ENCODE assay signal across 8 mouse cellular contexts in the genomic region with DNA sequence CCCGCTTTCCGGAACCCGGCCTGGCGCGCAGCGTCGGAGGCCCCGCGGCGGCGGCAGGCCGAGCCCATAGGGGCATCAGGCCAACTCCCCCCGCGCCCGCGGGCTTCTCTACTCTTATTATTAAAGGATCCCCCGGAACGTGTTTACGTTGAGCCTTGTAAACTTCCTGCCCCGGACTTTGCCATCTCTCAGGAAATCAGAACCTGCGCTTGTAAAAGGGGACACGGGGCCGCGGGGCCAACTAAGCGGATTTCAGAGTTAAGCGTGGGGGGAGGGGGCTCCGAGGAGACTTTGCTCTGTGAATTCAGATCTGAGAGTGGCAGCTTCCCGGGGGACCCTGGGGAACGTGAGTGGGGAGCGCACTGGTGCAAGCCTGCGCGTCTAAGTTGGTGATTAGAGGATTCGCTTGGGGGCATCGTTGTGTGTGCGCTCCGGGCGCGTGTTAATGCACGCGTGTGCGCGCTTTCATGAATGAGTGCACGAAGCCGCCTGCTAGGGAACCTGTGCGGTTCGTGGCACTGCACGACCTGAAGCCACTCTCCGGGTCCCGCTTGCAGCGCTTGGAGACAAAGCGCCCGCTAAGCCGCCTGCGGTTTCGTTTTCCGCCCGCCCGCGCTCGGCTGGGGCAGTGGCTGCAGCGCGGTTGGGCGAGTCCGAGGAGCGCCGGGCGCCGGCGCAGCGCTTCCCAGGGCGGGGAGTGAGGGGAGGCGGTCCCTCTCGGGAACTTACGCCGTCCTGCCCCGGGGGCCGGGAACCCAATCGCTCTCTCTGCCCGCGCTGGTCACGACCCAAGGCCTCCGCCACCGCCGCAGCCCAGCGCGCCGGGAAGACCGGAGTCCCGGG. TPM values are rescaled to one million over a fixed set of nuclear protein-coding genes. Genes with fewer than 3 reads are reported as not detected.
DNase-seq lines count a peak whose midpoint lies in the region; ATAC-seq and TF ChIP-seq lines count a peak whose summit lies in the region.

No protein-coding gene starts in this region.

- under 1% methylated on average over 88 of the region's 89 CpGs for WGBS in hindbrain, embryonic 15.5 days
- under 1% methylated on average over 89 of the region's 89 CpGs for WGBS in liver, embryonic 13.5 days (ENCODE audit: insufficient replicate concordance)
- WGBS in neural tube, embryonic 14.5 days: under 1% methylated on average over 89 of the region's 89 CpGs

- intact Hi-C loops in gastrocnemius, adult 2 months (cut with DNase I): no loop called here
- intact Hi-C loops in left cerebral cortex, postnatal 4 days (cut with DNase I): loop anchor here (5.0 kb wide), 1 partner anchor 191 kb away; no protein-coding TSS in a partner anchor

- H3K4me3 ChIP-seq in gastrocnemius, adult 2 months: peak overlapping the region; percentile 84
- H3K4me3 ChIP-seq in hindbrain, embryonic 15.5 days: peak overlapping the region; percentile 35
- H3K4me3 ChIP-seq in liver, embryonic 13.5 days (replicated peaks): peak overlapping the region; percentile 58
- H3K4me3 ChIP-seq in neural tube, embryonic 14.5 days (ENCODE audit: low read depth, low read length): peak overlapping the region; percentile 29

- H3K4me1 ChIP-seq in hindbrain, embryonic 15.5 days (replicated peaks): peaks cover 24% of the 10 kb centered on the region
- 0 out of 2 replicates have a peak, but pooled peaks cover 8% of the 10 kb centered on the region for H3K4me1 ChIP-seq in liver, embryonic 13.5 days (replicated peaks)
- H3K4me1 ChIP-seq in neural tube, embryonic 14.5 days (ENCODE audit: control insufficient read depth, insufficient read depth, low read length): 0 out of 2 replicates have a peak, but pooled peaks cover 11% of the 10 kb centered on the region

- DNase-seq in CD4-positive helper T cell, adult 2 months (ENCODE audit: low read depth, low spot score): peak; percentile 20
- peak; percentile 78 to 83 for DNase-seq in adrenal gland, postnatal 36 days
- peak; percentile 80 for DNase-seq in gastrocnemius, adult 2 months
- no peak for DNase-seq in liver, embryonic 13.5 days
- no peak for DNase-seq in left cerebral cortex, postnatal 4 days

- no peaks in the 10 kb centered on the region for H3K9me3 ChIP-seq in hindbrain, embryonic 15.5 days
- no peaks in the 10 kb centered on the region for H3K9me3 ChIP-seq in liver, embryonic 13.5 days (replicated peaks)
- no peaks in the 10 kb centered on the region for H3K9me3 ChIP-seq in neural tube, embryonic 14.5 days (ENCODE audit: control insufficient read depth, low read length)

- peak overlapping the region; percentile 61 for H3K4me2 ChIP-seq in hindbrain, embryonic 15.5 days
- peak overlapping the region; percentile 64 for H3K4me2 ChIP-seq in liver, embryonic 13.5 days
- H3K4me2 ChIP-seq in neural tube, embryonic 14.5 days (ENCODE audit: low read depth, low read length): peak overlapping the region; percentile 56

- H3K9ac ChIP-seq in hindbrain, embryonic 15.5 days: no peak overlapping the region
- peak overlapping the region; percentile 39 for H3K9ac ChIP-seq in liver, embryonic 13.5 days
- H3K9ac ChIP-seq in neural tube, embryonic 14.5 days (replicated peaks; ENCODE audit: low read depth, low read length): no peak overlapping the region

- peaks cover 92% of the 10 kb centered on the region for H3K27me3 ChIP-seq in hindbrain, embryonic 15.5 days
- peaks cover 100% of the 10 kb centered on the region for H3K27me3 ChIP-seq in liver, embryonic 13.5 days
- peaks cover 86% of the 10 kb centered on the region for H3K27me3 ChIP-seq in neural tube, embryonic 14.5 days (ENCODE audit: control insufficient read depth, insufficient read depth, low read length)

- H3K36me3 ChIP-seq in hindbrain, embryonic 15.5 days: no peaks in the 10 kb centered on the region
- no peaks in the 10 kb centered on the region for H3K36me3 ChIP-seq in liver, embryonic 13.5 days
- H3K36me3 ChIP-seq in neural tube, embryonic 14.5 days (ENCODE audit: control insufficient read depth, insufficient read depth, low read length): no peaks in the 10 kb centered on the region

- ATAC-seq in hindbrain, embryonic 15.5 days (ENCODE audit: low FRiP score, low read depth): no peak; the same call in 1 of the 2 replicates
- 0 out of 2 replicates have a peak, but pooled peaks have one; percentile 15 for ATAC-seq in liver, embryonic 13.5 days (ENCODE audit: low read depth)
- no peak for ATAC-seq in neural tube, embryonic 14.5 days (ENCODE audit: low read depth)
- ATAC-seq in erythroid progenitor cell, adult 5-6 weeks (replicated peaks; ENCODE audit: low FRiP score, poor library complexity, severe bottlenecking): no peak

- H3K27ac ChIP-seq in gastrocnemius, adult 2 months: peak overlapping the region; percentile 24; the same call in 1 of the 2 replicates
- no peak overlapping the region for H3K27ac ChIP-seq in hindbrain, embryonic 15.5 days (replicated peaks)
- H3K27ac ChIP-seq in liver, embryonic 13.5 days: peak overlapping the region; percentile 64; the same call in 1 of the 2 replicates
- no peak overlapping the region for H3K27ac ChIP-seq in neural tube, embryonic 14.5 days (ENCODE audit: low read depth, low read length)

- no peak for TF ChIP-seq CTCF in gastrocnemius, adult 2 months (IDR thresholded peaks at IDR 0.05)

RNA-seq across cellular contexts. Expression of gene Foxf1, which starts 0.9 kb away (rescaled TPM):
- 1 to 10 TPM in 1 of 2 experiments, under 1 TPM in 1; 0.40 to 1.8 TPM for total RNA-seq in adrenal gland, postnatal 36 days (2021)
- total RNA-seq in gastrocnemius, adult 2 months (2021): under 1 TPM; 0.10 to 0.14 TPM
- 1.3 and 1.4 TPM in 2 replicates for polyA plus RNA-seq in hindbrain, embryonic 15.5 days (2015; fragmentation: Nextera tagmentation; extraction: Ambion mirVana)
- 5.6 and 5.9 TPM in 2 replicates for polyA plus RNA-seq in liver, embryonic 13.5 days (2015; fragmentation: Nextera tagmentation; extraction: Ambion mirVana)
- 0.16 and 1.3 TPM in 2 replicates for polyA plus RNA-seq in neural tube, embryonic 14.5 days (2014; fragmentation: Nextera tagmentation; extraction: Ambion mirVana)
- total RNA-seq in erythroid progenitor cell, adult 5-6 weeks (2015; ENCODE audit: low replicate concordance): not detected in 2 replicates
- total RNA-seq in erythroid progenitor cell, adult 5-6 weeks (2017; ENCODE audit: low replicate concordance): not detected in 2 replicates
- total RNA-seq in left cerebral cortex, postnatal 4 days (2021): 1 to 10 TPM; 1.7 TPM

RNA-seq across cellular contexts. Expression of gene Mthfsd, which starts 24.9 kb away (rescaled TPM):
- 10 to 100 TPM; 29.5 to 30.6 TPM for total RNA-seq in adrenal gland, postnatal 36 days (2021)
- 10 to 100 TPM; 16.2 to 17.9 TPM for total RNA-seq in gastrocnemius, adult 2 months (2021)
- polyA plus RNA-seq in hindbrain, embryonic 15.5 days (2015; fragmentation: Nextera tagmentation; extraction: Ambion mirVana): 50.3 and 51.0 TPM in 2 replicates
- 25.6 and 26.9 TPM in 2 replicates for polyA plus RNA-seq in liver, embryonic 13.5 days (2015; fragmentation: Nextera tagmentation; extraction: Ambion mirVana)
- polyA plus RNA-seq in neural tube, embryonic 14.5 days (2014; fragmentation: Nextera tagmentation; extraction: Ambion mirVana): 43.3 and 53.4 TPM in 2 replicates
- 2.9 and 6.7 TPM in 2 replicates for total RNA-seq in erythroid progenitor cell, adult 5-6 weeks (2015; ENCODE audit: low replicate concordance)
- total RNA-seq in erythroid progenitor cell, adult 5-6 weeks (2017; ENCODE audit: low replicate concordance): 6.4 TPM in 2 replicates
- 10 to 100 TPM; 23.2 to 26.6 TPM for total RNA-seq in left cerebral cortex, postnatal 4 days (2021)

RNA-seq across cellular contexts. Expression of gene Foxc2, which starts 32.7 kb away (rescaled TPM):
- total RNA-seq in adrenal gland, postnatal 36 days (2021): 1 to 10 TPM; 4.9 to 8.3 TPM
- under 1 TPM; 0.20 TPM for total RNA-seq in gastrocnemius, adult 2 months (2021)
- 4.1 and 5.5 TPM in 2 replicates for polyA plus RNA-seq in hindbrain, embryonic 15.5 days (2015; fragmentation: Nextera tagmentation; extraction: Ambion mirVana)
- 0.14 and 0.22 TPM in 2 replicates for polyA plus RNA-seq in liver, embryonic 13.5 days (2015; fragmentation: Nextera tagmentation; extraction: Ambion mirVana)
- 0.16 and 3.3 TPM in 2 replicates for polyA plus RNA-seq in neural tube, embryonic 14.5 days (2014; fragmentation: Nextera tagmentation; extraction: Ambion mirVana)
- total RNA-seq in erythroid progenitor cell, adult 5-6 weeks (2015; ENCODE audit: low replicate concordance): not detected in 2 replicates
- not detected in 2 replicates for total RNA-seq in erythroid progenitor cell, adult 5-6 weeks (2017; ENCODE audit: low replicate concordance)
- total RNA-seq in left cerebral cortex, postnatal 4 days (2021): 1 to 10 TPM; 4.3 to 4.4 TPM

RNA-seq across cellular contexts. Expression of gene Foxl1, which starts 44.4 kb away (rescaled TPM):
- under 1 TPM; 0.16 to 0.40 TPM for total RNA-seq in adrenal gland, postnatal 36 days (2021)
- not detected for total RNA-seq in gastrocnemius, adult 2 months (2021)
- polyA plus RNA-seq in hindbrain, embryonic 15.5 days (2015; fragmentation: Nextera tagmentation; extraction: Ambion mirVana): 0.14 and 0.40 TPM in 2 replicates
- 0.13 and 0.14 TPM in 2 replicates for polyA plus RNA-seq in liver, embryonic 13.5 days (2015; fragmentation: Nextera tagmentation; extraction: Ambion mirVana)
- polyA plus RNA-seq in neural tube, embryonic 14.5 days (2014; fragmentation: Nextera tagmentation; extraction: Ambion mirVana): 0.09 TPM in 1 of 2 replicates, not detected in the other
- not detected in 2 replicates for total RNA-seq in erythroid progenitor cell, adult 5-6 weeks (2015; ENCODE audit: low replicate concordance)
- not detected in 2 replicates for total RNA-seq in erythroid progenitor cell, adult 5-6 weeks (2017; ENCODE audit: low replicate concordance)
- total RNA-seq in left cerebral cortex, postnatal 4 days (2021): under 1 TPM in 1 of 2 experiments, not detected in 1; 0.18 TPM

Comparison
In these comparisons a context has a peak if more than half of its experiments do, and no peak if none do; other contexts are left out.
1. DNase-seq: peak in CD4-positive helper T cell, adult 2 months (single experiment), adrenal gland, postnatal 36 days (2 of 2) and gastrocnemius, adult 2 months (single experiment); none in liver, embryonic 13.5 days (single experiment) and left cerebral cortex, postnatal 4 days (single experiment).
2. H3K27ac ChIP-seq: peak in gastrocnemius, adult 2 months (single experiment) and liver, embryonic 13.5 days (single experiment); none in hindbrain, embryonic 15.5 days (single experiment) and neural tube, embryonic 14.5 days (single experiment).
3. H3K4me3 ChIP-seq: peak in every context shown above with its lines; median percentile 84 in gastrocnemius, adult 2 months; 58 in liver, embryonic 13.5 days; 35 in hindbrain, embryonic 15.5 days; 29 in neural tube, embryonic 14.5 days.
4. RNA of gene Foxc2, which starts 32.7 kb away (total RNA-seq): 4.9 to 8.3 TPM in adrenal gland, postnatal 36 days and 4.3 to 4.4 TPM in left cerebral cortex, postnatal 4 days; 0.20 TPM in gastrocnemius, adult 2 months and not detected in erythroid progenitor cell, adult 5-6 weeks; every median in the first group is over 4 times any median in the second.
5. Peak in every context shown above with its lines, with median percentiles within 50 percentile points of each other: H3K4me2 ChIP-seq.